Mouse (Mus musculus) testis, adult 2 months (tissue): ENCODE data around the gene Chit1.

ENCODE experiments used
- CTCF ChIP-seq: fragments of 200-500 bp; IDR thresholded peaks from 2 replicates; pipeline ENCODE4 v1.5.1; 2012; ENCODE audit warnings: low read depth, mild to moderate bottlenecking, inconsistent platforms, low read length, moderate library complexity; ENCODE audit not compliant: control insufficient read depth, insufficient read depth, insufficient replicate concordance
- POLR2A ChIP-seq: fragments of 200-500 bp; IDR thresholded peaks from 2 replicates; pipeline ENCODE4 v1.6.1; 2012; ENCODE audit warnings: low read depth, mild to moderate bottlenecking, inconsistent platforms, low read length, moderate library complexity; ENCODE audit not compliant: control insufficient read depth

GRCm38 (mm10) chr1:134099516-134100235 lies 11.4 kb upstream of the Chit1 start:
- no peak for TF ChIP-seq POLR2A
- no peak for TF ChIP-seq CTCF
